Mouse (Mus musculus) heart, adult 2 months (tissue): ENCODE results near the gene Tbc1d22a.

Source experiments
- CTCF ChIP-seq: fragments of 200-600 bp; IDR thresholded peaks from 2 replicates; pipeline ENCODE4 v1.8.1; 2022; ENCODE audit warnings: antibody characterized with exemption, mild to moderate bottlenecking, moderate library complexity
- EP300 ChIP-seq: fragments of 200-500 bp; IDR thresholded peaks from 2 replicates; pipeline ENCODE4 v1.6.1; 2011; ENCODE audit warnings: low read depth, low read length, control low read depth; ENCODE audit not compliant: insufficient read depth
- POLR2A ChIP-seq: fragments of 200-500 bp; IDR thresholded peaks from 2 replicates; pipeline ENCODE4 v1.6.1; 2011; ENCODE audit warnings: mild to moderate bottlenecking, low read depth, low read length, control low read depth; ENCODE audit not compliant: insufficient read depth

DNA sequence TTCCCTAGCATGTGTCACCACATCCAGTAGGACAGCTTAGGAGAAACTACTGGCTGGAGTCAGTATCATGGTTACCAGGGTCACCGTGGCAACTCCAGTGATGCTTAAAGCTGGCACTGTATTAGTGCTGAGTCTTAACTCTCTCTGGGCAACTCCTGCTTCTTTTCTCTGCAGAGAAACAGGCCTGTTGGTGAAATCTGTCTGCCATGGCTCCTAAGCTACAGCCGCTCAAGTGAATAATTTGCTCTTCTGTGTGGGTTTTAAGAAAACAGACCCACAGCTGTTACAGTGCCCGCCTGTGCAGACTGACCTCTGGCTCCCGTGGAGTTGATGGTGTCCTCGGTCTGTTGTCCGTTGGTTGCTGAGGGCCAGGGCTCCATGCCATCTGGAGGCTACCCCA, 205.4 kb downstream of the Tbc1d22a start:
- TF ChIP-seq POLR2A (no peak), CTCF (no peak), EP300 (no peak)
